Mouse (Mus musculus) liver, embryonic 13.5 days (tissue): ENCODE results near the gene Pcdh15. TPM values are rescaled to one million over a fixed set of nuclear protein-coding genes. Genes with fewer than 3 reads are reported as not detected.

Source experiments
- ATAC-seq: fragments of 200-750 bp; cut with Nextera tagmentation; 2 replicates; pipeline ENCODE4 v1.8.0; 2017; ENCODE audit warnings: low read depth, mild to moderate bottlenecking, moderate number of reproducible peaks, moderate library complexity
- DNase-seq: peaks from one replicate; pipeline ENCODE4 v3.0.0; 2022
- H3K27ac ChIP-seq: fragments of 300-500 bp; sonication (generic); 2 replicates; pipeline ENCODE4 v1.5.1; 2015; ENCODE audit warnings: moderate library complexity, mild to moderate bottlenecking, inconsistent platforms
- H3K27me3 ChIP-seq: fragments of 300-500 bp; sonication (generic); 2 replicates; pipeline ENCODE4 v1.6.1; 2015; ENCODE audit warnings: mild to moderate bottlenecking, inconsistent platforms
- H3K36me3 ChIP-seq: fragments of 300-500 bp; sonication (generic); 2 replicates; pipeline ENCODE4 v1.6.1; 2015; ENCODE audit warnings: mild to moderate bottlenecking, inconsistent platforms
- H3K4me1 ChIP-seq: fragments of 300-500 bp; sonication (generic); replicated peaks from 2 replicates; pipeline ENCODE4 v1.6.1; 2015; ENCODE audit warnings: inconsistent platforms
- H3K4me2 ChIP-seq: fragments of 300-500 bp; sonication (generic); 2 replicates; pipeline ENCODE4 v1.6.1; 2015; ENCODE audit warnings: inconsistent platforms, mild to moderate bottlenecking, moderate library complexity
- H3K4me3 ChIP-seq: fragments of 300-500 bp; sonication (generic); replicated peaks from 2 replicates; pipeline ENCODE4 v1.5.1; 2015; ENCODE audit warnings: mild to moderate bottlenecking, inconsistent platforms
- H3K9ac ChIP-seq: fragments of 300-500 bp; sonication (generic); 2 replicates; pipeline ENCODE4 v1.6.1; 2015; ENCODE audit warnings: mild to moderate bottlenecking, inconsistent platforms
- H3K9me3 ChIP-seq: fragments of 300-500 bp; sonication (generic); replicated peaks from 2 replicates; pipeline ENCODE4 v1.6.1; 2016; ENCODE audit warnings: inconsistent platforms
- WGBS: fragments of 180-500 bp; shearing (Covaris S2); methylation state at CpG from one replicate; pipeline ENCODE4 v1.1.7; 2015; ENCODE audit not compliant: insufficient replicate concordance; 5-methylcytosine and 5-hydroxymethylcytosine counted together
- polyA plus RNA-seq: library from polyadenylated mRNA; unstranded; fragments of >200 nt; fragmentation: Nextera tagmentation; extraction: Ambion mirVana; gene quantifications from 2 replicates; pipeline ENCODE4 v1.2.1, GENCODE M21; 2015

Gene Pcdh15
- polyA plus RNA-seq, 1 experiment from 2014 or later = 0.13 TPM

DNA sequence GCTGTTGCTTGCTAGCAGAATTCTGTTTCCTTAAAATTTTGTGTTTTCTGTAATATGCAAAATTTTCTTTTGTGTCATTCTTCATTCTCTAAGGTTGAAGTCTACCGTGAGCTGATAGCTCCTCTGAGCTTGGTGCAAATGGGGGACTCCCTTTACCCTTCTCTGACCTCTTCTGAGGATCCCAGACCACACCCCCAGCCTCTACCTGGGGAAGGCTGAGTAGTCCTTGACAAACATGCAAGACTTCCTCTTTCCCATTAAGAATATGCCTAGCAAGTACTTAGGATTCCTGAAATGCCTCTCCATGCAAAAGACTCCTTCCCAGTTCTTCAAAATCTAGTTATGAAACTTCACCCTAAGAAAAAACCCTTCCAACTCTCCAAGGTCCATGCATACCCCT, 808.5 kb downstream of the Pcdh15 start:
- Histone ChIP-seq H3K9ac (no peak overlapping the region), H3K27me3 (no peaks in the 10 kb centered on the region), H3K27ac (no peak overlapping the region), H3K36me3 (no peaks in the 10 kb centered on the region), H3K4me1 (no peaks in the 10 kb centered on the region), H3K4me3 (no peak overlapping the region), H3K4me2 (no peak overlapping the region), H3K9me3 (no peaks in the 10 kb centered on the region)
- WGBS = 41% methylated on average over 1 of the region's 1 CpGs
- ATAC-seq (no peak), DNase-seq (no peak)

DNA sequence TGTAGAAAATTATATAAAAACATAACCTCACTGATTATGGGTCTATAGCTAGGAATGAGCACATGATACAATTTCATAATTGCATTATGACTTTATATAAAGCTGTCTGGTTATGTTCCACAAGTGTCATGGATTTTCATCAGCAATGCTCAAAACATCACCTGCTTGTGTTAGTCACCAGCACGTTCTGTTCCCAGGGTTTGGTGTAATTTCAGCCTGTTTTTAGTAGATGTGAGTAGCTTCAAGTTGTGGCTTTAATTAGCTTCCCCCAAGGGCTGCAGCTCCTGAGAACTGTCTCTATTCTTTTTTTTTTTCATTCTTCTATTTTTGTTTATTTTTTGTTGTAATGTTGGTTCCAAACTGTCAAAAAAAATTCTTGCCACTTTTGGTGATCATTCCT, 809.4 kb downstream of the Pcdh15 start:
- no peak overlapping the region for H3K27ac ChIP-seq
- H3K9me3 ChIP-seq = no peaks in the 10 kb centered on the region
- no peak overlapping the region for H3K4me3 ChIP-seq
- WGBS = 27% methylated on average over 1 of the region's 1 CpGs
- ATAC-seq = no peak
- H3K9ac ChIP-seq = no peak overlapping the region
- H3K27me3 ChIP-seq = no peaks in the 10 kb centered on the region
- H3K4me1 ChIP-seq = no peaks in the 10 kb centered on the region
- no peak overlapping the region for H3K4me2 ChIP-seq
- H3K36me3 ChIP-seq = no peaks in the 10 kb centered on the region
- DNase-seq = no peak

DNA sequence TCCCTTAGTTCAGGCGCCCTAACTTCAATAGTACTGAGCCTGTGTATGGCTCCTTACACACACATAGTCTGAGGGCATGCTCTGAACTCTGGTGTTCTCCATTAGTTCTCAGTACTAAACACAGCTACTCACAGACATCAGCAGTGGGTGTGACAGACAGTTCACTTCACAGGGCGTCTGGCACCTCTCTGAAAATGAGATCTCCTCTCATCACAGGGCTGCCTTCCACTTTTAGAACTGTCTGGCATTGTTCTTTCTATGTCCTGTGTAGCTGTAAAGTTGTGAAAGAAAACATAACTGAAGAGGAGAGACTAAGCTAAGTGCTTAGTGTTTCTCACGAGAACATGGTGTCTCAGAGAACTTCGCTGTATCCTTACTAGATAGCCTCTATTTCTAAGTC, 816.0 kb downstream of the Pcdh15 start:
- no peak overlapping the region for H3K4me2 ChIP-seq
- H3K4me3 ChIP-seq = no peak overlapping the region
- H3K27ac ChIP-seq = no peak overlapping the region
- no peak for ATAC-seq
- DNase-seq = no peak
- 69% methylated on average over 4 of the region's 4 CpGs for WGBS
- no peaks in the 10 kb centered on the region for H3K4me1 ChIP-seq
- H3K27me3 ChIP-seq = no peaks in the 10 kb centered on the region
- no peak overlapping the region for H3K9ac ChIP-seq
- no peaks in the 10 kb centered on the region for H3K9me3 ChIP-seq
- no peaks in the 10 kb centered on the region for H3K36me3 ChIP-seq

DNA sequence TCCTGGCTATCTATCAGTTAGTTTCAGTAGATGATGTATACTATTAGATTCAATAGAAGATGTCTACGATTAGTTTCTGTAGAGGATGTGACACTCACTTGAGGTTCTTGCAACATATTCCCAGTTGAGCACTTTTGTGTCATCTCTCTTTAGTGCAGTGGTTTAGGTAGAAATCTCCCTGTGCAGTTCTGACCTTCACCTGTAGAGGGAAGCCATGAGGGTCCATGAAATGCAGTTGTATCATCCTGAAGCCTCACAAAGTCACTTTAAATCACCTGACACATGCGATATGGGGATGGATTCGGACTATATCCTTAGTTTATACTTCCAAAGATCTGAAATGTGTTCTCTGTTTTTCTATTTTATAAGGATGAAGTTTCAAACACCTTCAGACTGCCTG, 822.4 kb downstream of the Pcdh15 start:
- WGBS = 56% methylated on average over 3 of the region's 3 CpGs
- DNase-seq (no peak), ATAC-seq (no peak)
- no peaks in the 10 kb centered on the region for H3K4me1 ChIP-seq
- no peaks in the 10 kb centered on the region for H3K9me3 ChIP-seq
- H3K27me3 ChIP-seq = no peaks in the 10 kb centered on the region
- H3K36me3 ChIP-seq = no peaks in the 10 kb centered on the region
- no peak overlapping the region for H3K27ac ChIP-seq
- no peak overlapping the region for H3K9ac ChIP-seq
- H3K4me3 ChIP-seq = no peak overlapping the region
- no peak overlapping the region for H3K4me2 ChIP-seq

DNA sequence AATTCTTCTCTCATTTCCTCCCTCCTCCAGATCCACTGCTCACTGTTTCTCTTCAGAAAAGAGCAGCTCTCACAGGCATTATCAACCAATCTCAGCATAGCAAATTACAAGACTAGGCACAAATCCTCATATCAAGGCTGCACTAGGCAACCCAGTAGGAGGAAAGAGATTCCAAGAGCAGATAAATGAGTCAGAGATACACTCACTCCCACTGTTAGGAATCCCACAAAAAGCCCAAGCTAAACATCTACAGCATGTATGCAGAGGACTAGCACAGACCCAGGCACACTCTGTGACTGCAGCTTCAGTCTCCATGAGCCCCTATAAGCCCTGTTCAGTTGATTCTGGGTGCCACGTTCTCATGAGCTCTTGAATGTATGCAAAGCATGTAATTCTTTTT, 829.5 kb downstream of the Pcdh15 start:
- Histone ChIP-seq H3K9me3 (no peaks in the 10 kb centered on the region), H3K27me3 (no peaks in the 10 kb centered on the region), H3K4me3 (no peak overlapping the region), H3K4me1 (no peaks in the 10 kb centered on the region), H3K4me2 (no peak overlapping the region), H3K27ac (no peak overlapping the region), H3K9ac (no peak overlapping the region), H3K36me3 (no peaks in the 10 kb centered on the region)
- no peak for ATAC-seq
- DNase-seq = no peak
- 47% methylated on average over 1 of the region's 1 CpGs for whole genome bisulfite sequencing

DNA sequence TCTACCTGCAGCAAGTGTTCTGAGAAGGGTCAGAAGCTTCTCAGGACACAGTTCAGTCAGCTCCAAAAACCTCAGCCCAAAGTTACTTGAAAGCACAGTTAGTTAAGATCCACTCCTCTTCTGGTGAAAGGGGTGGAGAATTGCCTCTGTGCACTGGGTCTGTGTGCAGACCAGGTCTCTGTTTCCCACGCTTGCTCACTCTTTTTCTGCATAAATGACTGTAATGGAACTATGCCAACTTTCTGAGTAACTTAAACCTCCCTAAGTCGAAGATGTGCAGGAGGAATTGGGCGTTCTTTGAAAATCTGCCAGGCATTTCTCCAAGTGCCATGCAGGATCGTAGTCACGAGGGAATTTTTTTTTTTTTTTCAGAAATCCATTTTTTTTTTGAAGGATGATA, 830.6 kb downstream of the Pcdh15 start:
- Histone ChIP-seq H3K9me3 (no peaks in the 10 kb centered on the region), H3K27ac (no peak overlapping the region), H3K27me3 (no peaks in the 10 kb centered on the region), H3K9ac (no peak overlapping the region), H3K4me2 (no peak overlapping the region), H3K4me3 (no peak overlapping the region), H3K4me1 (no peaks in the 10 kb centered on the region), H3K36me3 (no peaks in the 10 kb centered on the region)
- 58% methylated on average over 5 of the region's 5 CpGs for WGBS
- ATAC-seq (no peak), DNase-seq (no peak)

DNA sequence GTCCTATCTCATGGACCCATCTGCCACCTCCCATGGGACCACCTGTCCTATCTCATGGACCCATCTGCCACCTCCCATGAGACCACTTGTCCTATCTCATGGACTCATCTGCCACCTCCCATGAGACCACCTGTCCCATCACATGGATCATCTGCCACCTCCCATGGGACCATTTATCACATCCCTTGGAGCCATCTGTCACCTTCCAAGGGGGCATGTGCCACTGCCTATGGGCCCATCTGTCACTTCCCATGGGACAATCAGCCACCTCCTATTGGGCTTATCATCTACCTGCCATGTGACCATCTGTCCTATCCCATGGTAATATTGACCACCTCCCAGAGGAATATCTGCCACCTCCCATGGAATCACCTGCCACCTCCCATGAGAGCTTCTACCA, 832.0 kb downstream of the Pcdh15 start:
- Histone ChIP-seq H3K4me3 (no peak overlapping the region), H3K4me1 (no peaks in the 10 kb centered on the region), H3K9ac (no peak overlapping the region), H3K4me2 (no peak overlapping the region), H3K9me3 (no peaks in the 10 kb centered on the region), H3K27me3 (no peaks in the 10 kb centered on the region), H3K27ac (no peak overlapping the region), H3K36me3 (no peaks in the 10 kb centered on the region)
- no peak for ATAC-seq
- DNase-seq = no peak

DNA sequence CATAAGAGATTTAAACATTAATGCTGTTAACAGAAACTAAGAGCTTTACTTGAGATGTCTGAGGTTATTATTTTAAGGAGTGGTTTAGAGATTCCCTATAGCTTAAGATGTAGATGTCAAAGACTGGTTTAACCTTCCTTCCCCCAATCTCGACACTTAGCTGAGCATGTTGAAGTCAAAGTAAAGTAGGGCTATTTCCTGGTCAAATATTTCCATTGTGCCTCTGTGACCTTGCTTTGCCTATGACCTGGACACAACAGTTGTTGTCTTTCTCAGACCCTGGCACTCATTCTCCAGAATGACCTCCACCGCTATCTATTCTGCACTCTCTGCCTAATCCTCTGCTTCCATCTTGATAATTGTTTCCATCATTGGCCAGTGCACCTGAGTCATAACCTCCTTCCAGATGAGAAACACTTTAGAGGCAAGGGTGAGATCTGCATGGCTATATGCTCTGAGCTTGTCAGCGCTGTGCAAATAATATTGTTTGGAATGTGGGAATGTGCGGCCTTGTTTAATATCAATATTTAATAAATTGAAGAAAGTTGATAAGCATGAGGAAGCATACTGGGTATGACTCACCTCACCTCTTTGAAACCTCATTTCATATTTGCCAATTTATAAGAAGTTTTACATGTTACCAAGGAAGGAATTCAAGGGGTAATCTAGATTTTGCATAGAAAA, 833.0 kb downstream of the Pcdh15 start:
- Histone ChIP-seq H3K9me3 (no peaks in the 10 kb centered on the region), H3K27ac (no peak overlapping the region)
- ATAC-seq = no peak

DNA sequence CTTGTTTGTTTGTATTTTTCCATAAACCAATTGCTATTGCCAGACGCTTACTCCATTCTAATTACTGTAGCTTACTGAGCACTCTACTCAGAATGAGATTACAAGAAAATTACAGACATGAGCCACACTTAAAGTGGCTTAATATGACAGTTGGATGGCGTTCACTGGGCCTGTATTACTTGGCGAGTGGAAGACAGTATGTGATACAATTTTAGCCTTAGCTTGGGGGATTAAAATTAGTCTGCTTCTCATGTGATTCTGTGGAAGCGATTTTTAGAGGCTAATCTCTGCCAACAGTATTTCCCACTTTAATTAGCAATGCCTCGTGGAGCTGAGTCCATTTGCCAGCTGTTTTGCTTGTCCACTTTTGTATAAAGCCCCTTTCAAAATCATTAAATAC, 837.0 kb downstream of the Pcdh15 start:
- no peak for DNase-seq
- no peak overlapping the region for H3K4me2 ChIP-seq
- H3K36me3 ChIP-seq = no peaks in the 10 kb centered on the region

More for the DNA sequence above, 833.0 kb downstream of the Pcdh15 start:
- no peak for DNase-seq
- Histone ChIP-seq H3K4me1 (no peaks in the 10 kb centered on the region), H3K27me3 (no peaks in the 10 kb centered on the region), H3K4me2 (no peak overlapping the region), H3K4me3 (no peak overlapping the region), H3K36me3 (no peaks in the 10 kb centered on the region), H3K9ac (no peak overlapping the region)
- WGBS = 76% methylated on average over 4 of the region's 4 CpGs

DNA sequence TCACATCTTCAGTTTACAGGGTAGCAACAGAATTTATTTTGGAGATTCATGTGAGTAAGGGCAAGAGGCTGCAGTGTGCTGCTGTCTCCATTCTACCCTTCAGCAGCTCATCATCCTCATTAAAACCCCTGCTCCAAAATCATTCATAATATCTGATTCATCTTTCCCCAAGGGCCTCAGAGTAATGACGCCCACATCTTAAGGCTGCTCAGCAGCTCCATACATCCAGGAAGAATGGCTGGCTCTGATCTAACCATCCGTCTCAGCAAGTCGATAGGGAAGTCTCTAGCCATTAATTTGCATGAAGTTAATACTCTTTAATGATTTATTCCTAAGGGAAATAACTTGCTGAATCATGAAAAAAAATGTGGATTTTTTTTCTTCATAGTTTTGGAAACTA, 839.8 kb downstream of the Pcdh15 start:
- no peak for ATAC-seq
- no peaks in the 10 kb centered on the region for H3K27me3 ChIP-seq
- DNase-seq = no peak
- H3K27ac ChIP-seq = no peak overlapping the region
- no peaks in the 10 kb centered on the region for H3K36me3 ChIP-seq
- no peak overlapping the region for H3K4me3 ChIP-seq
- no peak overlapping the region for H3K4me2 ChIP-seq
- H3K9me3 ChIP-seq = no peaks in the 10 kb centered on the region
- H3K4me1 ChIP-seq = no peaks in the 10 kb centered on the region
- WGBS = 64% methylated on average over 3 of the region's 3 CpGs
- H3K9ac ChIP-seq = no peak overlapping the region

More for the DNA sequence above, 837.0 kb downstream of the Pcdh15 start:
- Histone ChIP-seq H3K9ac (no peak overlapping the region), H3K4me1 (no peaks in the 10 kb centered on the region), H3K9me3 (no peaks in the 10 kb centered on the region), H3K27ac (no peak overlapping the region), H3K27me3 (no peaks in the 10 kb centered on the region), H3K4me3 (no peak overlapping the region)
- ATAC-seq = no peak
- WGBS = 48% methylated on average over 5 of the region's 5 CpGs

DNA sequence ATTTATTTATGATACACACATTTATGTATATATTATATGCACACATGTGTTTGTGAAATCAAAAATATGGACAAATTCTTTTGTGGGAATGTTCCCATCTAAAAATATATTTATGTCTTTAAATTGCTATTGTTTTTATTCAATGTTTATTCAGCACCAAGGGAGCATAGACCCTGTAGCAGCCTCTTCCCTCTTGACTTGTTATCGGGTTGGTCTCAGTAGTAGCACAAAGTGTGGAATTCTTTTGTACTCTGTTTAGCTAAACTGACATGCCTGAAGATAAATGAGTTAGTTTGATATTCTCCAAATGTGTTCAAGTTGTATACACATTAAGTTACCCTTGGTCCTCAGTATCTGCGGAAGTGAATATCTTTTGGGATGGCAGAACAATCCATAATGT, 848.7 kb downstream of the Pcdh15 start:
- Histone ChIP-seq H3K9ac (no peak overlapping the region), H3K4me2 (no peak overlapping the region), H3K9me3 (no peaks in the 10 kb centered on the region), H3K27ac (no peak overlapping the region), H3K4me3 (no peak overlapping the region), H3K4me1 (no peaks in the 10 kb centered on the region), H3K27me3 (no peaks in the 10 kb centered on the region), H3K36me3 (no peaks in the 10 kb centered on the region)
- WGBS = 78% methylated on average over 2 of the region's 2 CpGs
- DNase-seq (no peak), ATAC-seq (no peak)

DNA sequence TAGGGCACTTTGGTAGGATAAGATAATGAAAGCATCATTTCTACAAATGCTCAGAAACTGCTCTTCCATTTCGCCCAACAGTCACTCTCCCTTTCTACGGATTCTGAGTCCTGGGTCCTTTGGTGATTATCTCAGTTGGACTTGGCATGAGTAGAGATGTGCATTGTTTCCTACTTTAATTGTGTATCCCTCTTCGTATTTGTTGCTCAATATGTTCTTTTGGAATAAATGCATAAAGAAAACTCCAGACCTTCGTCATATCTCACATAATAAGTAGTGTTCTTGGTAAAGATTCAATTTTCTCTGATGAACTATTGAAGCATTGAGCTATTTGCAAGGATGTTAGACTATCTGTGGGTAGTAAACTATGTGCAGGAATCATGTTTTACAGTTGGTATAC, 854.2 kb downstream of the Pcdh15 start:
- no peak for ATAC-seq
- 53% methylated on average over 4 of the region's 4 CpGs for WGBS
- no peak for DNase-seq
- Histone ChIP-seq H3K27me3 (no peaks in the 10 kb centered on the region), H3K4me3 (no peak overlapping the region), H3K4me2 (no peak overlapping the region), H3K9me3 (no peaks in the 10 kb centered on the region), H3K27ac (no peak overlapping the region), H3K36me3 (no peaks in the 10 kb centered on the region), H3K9ac (no peak overlapping the region), H3K4me1 (no peaks in the 10 kb centered on the region)
